Mouse (Mus musculus) neural tube, embryonic 12.5 days (tissue): Measurements from ENCODE around the gene Nemp1. TPM values are rescaled to one million over a fixed set of nuclear protein-coding genes. Genes with fewer than 3 reads are reported as not detected.

Source experiments
- ATAC-seq: fragments of 200-750 bp; cut with Nextera tagmentation; 2 replicates; pipeline ENCODE4 v1.8.0; 2017; ENCODE audit warnings: low read depth, mild to moderate bottlenecking, moderate TSS enrichment, moderate library complexity; ENCODE audit not compliant: low FRiP score
- H3K27ac ChIP-seq: fragments of 300-500 bp; sonication (generic); 2 replicates; pipeline ENCODE4 v1.5.1; 2016
- H3K27me3 ChIP-seq: fragments of 300-500 bp; sonication (generic); replicated peaks from 2 replicates; pipeline ENCODE4 v1.6.1; 2016; ENCODE audit warnings: mild to moderate bottlenecking
- H3K36me3 ChIP-seq: fragments of 300-500 bp; sonication (generic); 2 replicates; pipeline ENCODE4 v1.6.1; 2016; ENCODE audit warnings: mild to moderate bottlenecking
- H3K4me1 ChIP-seq: fragments of 300-500 bp; sonication (generic); 2 replicates; pipeline ENCODE4 v1.6.1; 2016
- H3K4me2 ChIP-seq: fragments of 300-500 bp; sonication (generic); replicated peaks from 2 replicates; pipeline ENCODE4 v1.6.1; 2016; ENCODE audit warnings: mild to moderate bottlenecking
- H3K4me3 ChIP-seq: fragments of 300-500 bp; sonication (generic); 2 replicates; pipeline ENCODE4 v1.5.1; 2016
- H3K9ac ChIP-seq: fragments of 300-500 bp; sonication (generic); 2 replicates; pipeline ENCODE4 v1.6.1; 2016; ENCODE audit warnings: mild to moderate bottlenecking
- H3K9me3 ChIP-seq: fragments of 300-500 bp; sonication (generic); 2 replicates; pipeline ENCODE4 v1.6.1; 2016; ENCODE audit warnings: mild to moderate bottlenecking
- WGBS: fragments of 180-500 bp; shearing (Covaris S2); methylation state at CpG from one replicate; pipeline ENCODE4 v1.1.7; 2016; 5-methylcytosine and 5-hydroxymethylcytosine counted together
- polyA plus RNA-seq: library from polyadenylated mRNA; unstranded; fragments of >200 nt; fragmentation: Nextera tagmentation; extraction: Ambion mirVana; gene quantifications from 2 replicates; pipeline ENCODE4 v1.2.1, GENCODE M21; 2016

Nemp1 gene
- polyA plus RNA-seq, 1 experiment from 2014 or later = 8.0 TPM

- Histone ChIP-seq H3K4me2 (no peak overlapping the region), H3K9ac (no peak overlapping the region), H3K36me3 (no peaks in the 10 kb centered on the region), H3K27me3 (no peaks in the 10 kb centered on the region), H3K4me1 (no peaks in the 10 kb centered on the region), H3K9me3 (no peaks in the 10 kb centered on the region), H3K4me3 (no peak overlapping the region), H3K27ac (no peak overlapping the region)
- WGBS = 84% methylated on average over 6 of the region's 6 CpGs
- ATAC-seq = no peak
These were observed 46.0 kb downstream of the Nemp1 start for GRCm38 (mm10) chr10:127712736-127713135.

- Histone ChIP-seq H3K9ac (0 out of 2 replicates have a peak overlapping the region, but pooled peaks have one; percentile 35), H3K4me1 (peaks cover 19% of the 10 kb centered on the region), H3K4me2 (peak overlapping the region; percentile 46), H3K27ac (no peak overlapping the region; the same call in 1 of the 2 replicates), H3K4me3 (no peak overlapping the region), H3K27me3 (peaks cover 11% of the 10 kb centered on the region; the same call in 1 of the 2 replicates), H3K36me3 (no peaks in the 10 kb centered on the region), H3K9me3 (no peaks in the 10 kb centered on the region)
- WGBS = 10% methylated on average over 20 of the region's 20 CpGs
- peak; percentile 52; the same call in 1 of the 2 replicates for ATAC-seq
These were observed 55.1 kb downstream of the Nemp1 start for GRCm38 (mm10) chr10:127721671-127722418.

GRCm38 (mm10) chr10:127724178-127724577, 57.5 kb downstream of the Nemp1 start, which contains the start of gene Tac2:
Gene Tac2 (plus strand): TSS chr10:127724478.
- Histone ChIP-seq H3K9me3 (no peaks in the 10 kb centered on the region), H3K4me3 (no peak within 1 kb of the TSS), H3K27me3 (peaks cover 11% of the 10 kb centered on the region; the same call in 1 of the 2 replicates), H3K4me2 (no peak within 1 kb of the TSS), H3K27ac (no peak within 1 kb of the TSS), H3K4me1 (peaks cover 19% of the 10 kb centered on the region), H3K36me3 (no peaks in the 10 kb centered on the region), H3K9ac (no peak within 1 kb of the TSS)
- no peak for ATAC-seq
- WGBS = 88% methylated on average over 3 of the region's 3 CpGs

GRCm38 (mm10) chr10:127725136-127725535, 58.4 kb downstream of the Nemp1 start:
- Histone ChIP-seq H3K4me3 (no peak overlapping the region), H3K27me3 (peaks cover 11% of the 10 kb centered on the region; the same call in 1 of the 2 replicates), H3K9me3 (no peaks in the 10 kb centered on the region), H3K4me1 (peaks cover 19% of the 10 kb centered on the region), H3K4me2 (no peak overlapping the region), H3K36me3 (no peaks in the 10 kb centered on the region), H3K27ac (no peak overlapping the region), H3K9ac (no peak overlapping the region)
- ATAC-seq = no peak
- 67% methylated on average over 4 of the region's 4 CpGs for WGBS

DNA sequence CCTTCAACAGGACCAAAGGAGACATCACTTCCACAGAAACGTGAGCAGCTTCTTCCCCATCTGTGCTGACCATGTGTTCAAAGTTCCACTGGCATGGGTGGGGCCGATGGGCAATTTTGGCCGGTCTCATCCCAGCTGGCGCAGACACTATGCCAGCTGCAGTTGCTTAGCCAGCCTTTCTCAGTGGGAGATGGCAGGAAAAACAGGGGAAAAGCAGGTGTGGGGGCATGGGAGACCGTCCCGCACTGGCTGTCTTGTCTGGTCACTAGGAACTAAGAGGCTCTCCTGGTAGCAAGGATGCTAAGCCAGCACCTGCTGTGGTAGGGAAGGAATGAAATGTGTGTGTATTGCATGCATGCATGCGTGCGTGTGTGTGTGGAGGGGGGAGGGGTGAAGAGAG, 61.7 kb downstream of the Nemp1 start:
- no peak overlapping the region for H3K4me3 ChIP-seq
- no peak overlapping the region for H3K27ac ChIP-seq
- H3K9ac ChIP-seq = 0 out of 2 replicates have a peak overlapping the region, but pooled peaks have one; percentile 14
- H3K9me3 ChIP-seq = no peaks in the 10 kb centered on the region
- peaks cover 3% of the 10 kb centered on the region; the same call in 1 of the 2 replicates for H3K27me3 ChIP-seq
- no peaks in the 10 kb centered on the region for H3K36me3 ChIP-seq
- 80% methylated on average over 8 of the region's 8 CpGs for WGBS
- no peak overlapping the region for H3K4me2 ChIP-seq
- ATAC-seq = no peak
- H3K4me1 ChIP-seq = peaks cover 9% of the 10 kb centered on the region; the same call in 1 of the 2 replicates

DNA sequence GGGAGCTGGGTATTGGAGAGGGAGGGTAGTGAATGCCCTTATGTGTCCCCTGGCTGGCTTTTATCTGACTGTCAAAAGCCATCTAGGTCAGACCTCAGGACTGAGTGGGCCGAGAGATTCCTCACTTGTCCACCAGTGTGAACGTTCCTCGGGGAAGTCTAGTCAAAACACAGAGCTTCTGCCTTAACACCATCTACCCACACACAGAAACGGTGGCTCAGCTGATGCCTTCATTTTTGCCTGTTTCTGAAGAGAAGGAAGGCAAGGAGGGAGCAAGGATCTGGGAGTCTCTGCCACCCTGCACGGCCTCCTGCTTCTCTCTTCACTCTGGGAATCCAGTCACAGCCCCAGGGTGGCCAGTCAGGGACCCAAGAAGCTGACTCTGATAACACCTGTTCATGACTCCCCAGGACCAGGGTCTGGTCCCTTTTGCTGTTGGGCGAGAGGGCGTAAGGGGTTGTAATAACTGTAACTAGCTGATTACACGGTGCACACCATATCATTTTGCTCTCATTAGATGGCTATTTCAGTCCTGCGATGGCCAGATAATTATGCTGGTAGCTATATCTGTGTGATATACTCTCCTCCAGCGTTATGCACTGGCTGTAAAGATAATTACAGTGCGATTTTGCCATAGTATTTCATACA, 63.7 kb downstream of the Nemp1 start:
- Histone ChIP-seq H3K36me3 (no peaks in the 10 kb centered on the region), H3K27me3 (peaks cover under 1% of the 10 kb centered on the region; the same call in 1 of the 2 replicates), H3K9me3 (no peaks in the 10 kb centered on the region), H3K4me1 (peaks cover 9% of the 10 kb centered on the region; the same call in 1 of the 2 replicates), H3K9ac (no peak overlapping the region), H3K4me2 (no peak overlapping the region), H3K27ac (no peak overlapping the region), H3K4me3 (no peak overlapping the region)
- WGBS = 58% methylated on average over 11 of the region's 11 CpGs
- no peak for ATAC-seq

GRCm38 (mm10) chr10:127730933-127731310, 64.2 kb downstream of the Nemp1 start:
- WGBS = 28% methylated on average over 9 of the region's 9 CpGs
- Histone ChIP-seq H3K27me3 (no peaks in the 10 kb centered on the region), H3K4me2 (0 out of 2 replicates have a peak overlapping the region, but pooled peaks have one; percentile 5), H3K36me3 (no peaks in the 10 kb centered on the region), H3K9me3 (no peaks in the 10 kb centered on the region), H3K4me3 (no peak overlapping the region), H3K27ac (no peak overlapping the region), H3K4me1 (peaks cover 9% of the 10 kb centered on the region; the same call in 1 of the 2 replicates), H3K9ac (no peak overlapping the region)
- no peak for ATAC-seq

DNA sequence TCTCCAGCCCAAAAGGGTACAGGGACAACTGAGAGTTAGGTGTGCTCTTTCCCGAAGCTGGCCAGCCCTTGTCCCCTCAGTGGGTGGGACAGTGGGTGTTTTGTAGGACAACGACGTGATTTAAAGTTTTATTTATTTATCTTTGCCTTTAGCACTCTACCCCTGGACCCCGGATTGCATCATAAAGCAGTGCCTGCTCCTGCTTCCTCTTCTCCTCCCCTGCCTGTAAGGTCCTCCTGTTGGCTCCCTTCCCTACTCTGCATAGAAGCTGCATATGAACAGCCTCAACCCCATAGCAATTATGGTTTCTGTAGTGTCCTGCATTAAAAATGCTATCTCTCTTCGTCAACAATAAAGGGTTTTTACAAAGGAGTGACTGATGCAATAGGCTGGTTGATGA, 64.7 kb downstream of the Nemp1 start:
- Histone ChIP-seq H3K4me1 (peaks cover 9% of the 10 kb centered on the region; the same call in 1 of the 2 replicates), H3K4me3 (no peak overlapping the region), H3K4me2 (0 out of 2 replicates have a peak overlapping the region, but pooled peaks have one; percentile 5), H3K9me3 (no peaks in the 10 kb centered on the region), H3K27me3 (no peaks in the 10 kb centered on the region), H3K36me3 (no peaks in the 10 kb centered on the region), H3K9ac (no peak overlapping the region), H3K27ac (no peak overlapping the region)
- no peak for ATAC-seq
- WGBS = 20% methylated on average over 5 of the region's 5 CpGs

DNA sequence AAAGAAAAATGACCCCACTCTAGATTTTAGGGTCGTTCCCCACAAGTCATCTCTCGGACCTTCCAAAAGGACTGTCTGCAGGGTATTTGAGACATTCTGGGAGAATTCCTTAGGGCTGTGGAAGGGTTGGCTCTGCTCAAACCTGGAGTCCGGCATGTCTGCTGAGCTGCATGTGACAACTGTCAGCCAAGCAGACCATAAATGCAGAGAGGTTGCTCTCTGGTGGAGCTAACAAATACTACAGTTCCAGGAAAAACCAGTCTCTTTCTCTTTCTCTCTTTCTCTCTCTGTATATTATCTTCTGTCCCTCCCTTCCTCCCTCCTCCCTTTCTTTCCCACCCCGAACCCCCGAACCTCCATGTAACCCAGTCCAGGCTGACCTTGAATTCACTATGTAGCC, 67.7 kb downstream of the Nemp1 start:
- no peaks in the 10 kb centered on the region for H3K36me3 ChIP-seq
- WGBS = 54% methylated on average over 5 of the region's 5 CpGs
- no peak overlapping the region for H3K4me2 ChIP-seq
- peaks cover 9% of the 10 kb centered on the region; the same call in 1 of the 2 replicates for H3K4me1 ChIP-seq
- no peak overlapping the region for H3K4me3 ChIP-seq
- H3K27me3 ChIP-seq = no peaks in the 10 kb centered on the region
- no peak overlapping the region for H3K9ac ChIP-seq
- no peak overlapping the region for H3K27ac ChIP-seq
- no peak for ATAC-seq
- no peaks in the 10 kb centered on the region for H3K9me3 ChIP-seq

- Histone ChIP-seq H3K4me2 (no peak overlapping the region), H3K9ac (no peak overlapping the region), H3K9me3 (no peaks in the 10 kb centered on the region), H3K36me3 (no peaks in the 10 kb centered on the region; the same call in 1 of the 2 replicates), H3K27ac (no peak overlapping the region), H3K4me1 (peaks cover 14% of the 10 kb centered on the region), H3K27me3 (no peaks in the 10 kb centered on the region), H3K4me3 (no peak overlapping the region)
- 84% methylated on average over 2 of the region's 2 CpGs for WGBS
- no peak for ATAC-seq
These were observed 69.6 kb downstream of the Nemp1 start for GRCm38 (mm10) chr10:127736266-127736665.

DNA sequence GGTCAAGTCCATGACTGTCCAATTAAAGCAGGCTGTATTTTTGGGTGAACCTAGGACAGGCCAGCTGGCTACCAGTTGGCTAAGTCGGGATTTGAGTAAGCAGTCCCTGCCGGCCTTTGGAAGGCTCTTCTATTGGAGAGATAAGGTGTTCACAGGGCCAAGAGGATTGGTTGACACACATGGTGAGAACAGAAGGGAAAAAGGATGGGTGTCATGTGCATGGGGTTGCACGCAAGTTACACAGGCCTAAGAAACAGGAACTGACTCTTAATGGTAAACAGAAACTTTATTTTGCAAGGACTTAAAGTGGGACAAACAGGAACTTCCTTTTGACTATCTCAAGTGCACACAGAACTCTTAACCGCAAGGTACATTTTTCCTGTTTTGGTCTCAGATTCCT, 70.2 kb downstream of the Nemp1 start:
- H3K4me3 ChIP-seq = no peak overlapping the region
- peaks cover 14% of the 10 kb centered on the region for H3K4me1 ChIP-seq
- peaks cover 6% of the 10 kb centered on the region for H3K36me3 ChIP-seq
- H3K4me2 ChIP-seq = no peak overlapping the region
- 84% methylated on average over 4 of the region's 4 CpGs for WGBS
- no peak overlapping the region for H3K27ac ChIP-seq
- no peak overlapping the region for H3K9ac ChIP-seq
- no peak for ATAC-seq
- no peaks in the 10 kb centered on the region for H3K27me3 ChIP-seq
- H3K9me3 ChIP-seq = no peaks in the 10 kb centered on the region

- H3K4me2 ChIP-seq = no peak overlapping the region
- H3K9ac ChIP-seq = no peak overlapping the region
- 29% methylated on average over 2 of the region's 2 CpGs for WGBS
- H3K4me1 ChIP-seq = peaks cover 14% of the 10 kb centered on the region
- no peaks in the 10 kb centered on the region for H3K27me3 ChIP-seq
- H3K36me3 ChIP-seq = peaks cover 13% of the 10 kb centered on the region
- ATAC-seq = no peak
- no peak overlapping the region for H3K27ac ChIP-seq
- H3K4me3 ChIP-seq = no peak overlapping the region
- no peaks in the 10 kb centered on the region for H3K9me3 ChIP-seq
These were observed 70.9 kb downstream of the Nemp1 start for GRCm38 (mm10) chr10:127737552-127737951.
